Mouse (Mus musculus): Measurements from ENCODE around the gene Rhof. TPM values are rescaled to one million over a fixed set of nuclear protein-coding genes. Genes with fewer than 3 reads are reported as not detected.

The Rhof gene
- total and polyA plus RNA-seq, 3 experiments, result 0.59 to 1.7 TPM; not detected in 1

GRCm38 (mm10) chr5:123117773-123118172, 14.7 kb downstream of the Rhof start:
- H3K9me3 ChIP-seq (replicated peaks), result no peaks in the 10 kb centered on the region
- no peak for DNase-seq (ENCODE audit: low spot score)
- no peaks in the 10 kb centered on the region for H3K36me3 ChIP-seq (replicated peaks)
- peaks cover 34% of the 10 kb centered on the region for H3K27me3 ChIP-seq (ENCODE audit: insufficient read depth, low read length)
- no peak for TF ChIP-seq GATA2 (IDR thresholded peaks at IDR 0.05; ENCODE audit: borderline replicate concordance, low read depth, low read length)
- TF ChIP-seq GATA1 (IDR thresholded peaks at IDR 0.05; ENCODE audit: borderline replicate concordance, low read length), result no peak
- no peak for TF ChIP-seq TAL1 (conservative IDR thresholded peaks at IDR 0.05; ENCODE audit: low read depth, low read length)
- no peak for TF ChIP-seq CTCF (IDR thresholded peaks at IDR 0.05; ENCODE audit: low read depth, low read length)
- no peak for TF ChIP-seq POLR2AphosphoS5 (IDR thresholded peaks at IDR 0.05; ENCODE audit: insufficient replicate concordance, low read depth, low read length)
- H3K4me1 ChIP-seq (ENCODE audit: insufficient read depth, low read depth, low read length), result no peaks in the 10 kb centered on the region; the same call in 1 of the 2 replicates
- no peak overlapping the region for H3K4me3 ChIP-seq (ENCODE audit: low read depth, low read length)
- ATAC-seq (ENCODE audit: extremely low read depth, insufficient number of reproducible peaks, low FRiP score, poor library complexity, severe bottlenecking), result no peak

GRCm38 (mm10) chr5:123117257-123117656, 15.2 kb downstream of the Rhof start:
- H3K4me1 ChIP-seq (ENCODE audit: insufficient read depth, low read depth, low read length), result no peaks in the 10 kb centered on the region; the same call in 1 of the 2 replicates
- peak; percentile 43 for DNase-seq (ENCODE audit: low spot score)

DNA sequence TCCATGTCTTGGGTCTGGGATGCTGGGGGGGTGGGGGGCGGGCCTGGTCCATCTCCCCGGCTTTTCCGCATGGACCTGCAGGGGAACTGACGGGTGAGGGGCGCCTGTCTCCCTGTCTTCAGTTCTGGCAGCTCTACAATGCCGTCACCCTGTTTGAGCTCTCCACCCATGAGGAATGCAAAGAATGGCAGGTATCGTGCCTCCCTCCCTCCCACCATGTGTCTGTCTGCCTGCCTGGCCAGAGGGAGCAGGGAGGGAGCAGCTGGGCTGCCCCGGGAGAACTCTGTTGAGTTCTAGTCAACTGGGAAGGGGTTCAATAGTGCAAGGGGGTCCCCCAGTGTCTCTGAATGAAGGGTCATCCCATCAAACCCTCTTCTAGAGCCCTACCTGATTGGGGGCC, 16.4 kb downstream of the Rhof start:
- Histone ChIP-seq H3K4me3 (ENCODE audit: low read depth, low read length) (no peak overlapping the region), H3K36me3 (replicated peaks) (no peaks in the 10 kb centered on the region), H3K9me3 (replicated peaks) (no peaks in the 10 kb centered on the region), H3K27me3 (ENCODE audit: insufficient read depth, low read length) (peaks cover 34% of the 10 kb centered on the region), H3K4me1 (ENCODE audit: insufficient read depth, low read depth, low read length) (no peaks in the 10 kb centered on the region; the same call in 1 of the 2 replicates)
- no peak for TF ChIP-seq GATA2 (IDR thresholded peaks at IDR 0.05; ENCODE audit: borderline replicate concordance, low read depth, low read length)
- no peak for TF ChIP-seq GATA1 (IDR thresholded peaks at IDR 0.05; ENCODE audit: borderline replicate concordance, low read length)
- ATAC-seq (ENCODE audit: extremely low read depth, insufficient number of reproducible peaks, low FRiP score, poor library complexity, severe bottlenecking), result no peak
- no peak for DNase-seq (ENCODE audit: low spot score)

More at GRCm38 (mm10) chr5:123117257-123117656, 15.2 kb downstream of the Rhof start:
- H3K4me3 ChIP-seq (ENCODE audit: low read depth, low read length), result no peak overlapping the region
- no peak for TF ChIP-seq POLR2AphosphoS5 (IDR thresholded peaks at IDR 0.05; ENCODE audit: insufficient replicate concordance, low read depth, low read length)
- TF ChIP-seq GATA2 (IDR thresholded peaks at IDR 0.05; ENCODE audit: borderline replicate concordance, low read depth, low read length), result no peak
- peak; percentile 60; the same call in 1 of the 2 replicates for TF ChIP-seq CTCF (IDR thresholded peaks at IDR 0.05; ENCODE audit: low read depth, low read length)
- ATAC-seq (ENCODE audit: extremely low read depth, insufficient number of reproducible peaks, low FRiP score, poor library complexity, severe bottlenecking), result no peak
- H3K36me3 ChIP-seq (replicated peaks), result no peaks in the 10 kb centered on the region
- peaks cover 34% of the 10 kb centered on the region for H3K27me3 ChIP-seq (ENCODE audit: insufficient read depth, low read length)
- no peaks in the 10 kb centered on the region for H3K9me3 ChIP-seq (replicated peaks)

DNA sequence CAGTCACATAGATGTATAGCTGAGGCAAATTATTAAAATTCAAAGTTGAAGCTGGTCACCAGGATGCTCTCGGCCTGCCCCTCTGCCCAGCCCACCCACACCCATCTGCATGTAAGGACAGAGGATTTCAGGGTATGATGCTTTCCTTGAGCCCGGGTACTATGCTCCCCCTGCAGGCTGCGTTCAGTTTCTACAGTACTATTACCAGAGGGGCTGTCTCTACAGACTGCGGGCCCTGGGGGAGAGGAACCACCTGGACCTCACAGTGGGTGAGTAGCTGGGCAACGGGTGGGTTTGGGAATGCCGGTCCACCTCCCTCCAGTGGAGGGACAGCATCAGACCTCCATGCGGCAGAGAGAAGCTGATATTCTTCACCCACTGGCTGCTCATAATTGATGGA, 17.6 kb downstream of the Rhof start:
- H3K36me3 ChIP-seq (replicated peaks), result no peaks in the 10 kb centered on the region
- H3K4me1 ChIP-seq (ENCODE audit: insufficient read depth, low read depth, low read length), result no peaks in the 10 kb centered on the region; the same call in 1 of the 2 replicates
- DNase-seq (ENCODE audit: low spot score) (no peak), ATAC-seq (ENCODE audit: extremely low read depth, insufficient number of reproducible peaks, low FRiP score, poor library complexity, severe bottlenecking) (no peak)
- H3K4me3 ChIP-seq (ENCODE audit: low read depth, low read length), result no peak overlapping the region
- H3K9me3 ChIP-seq (replicated peaks), result no peaks in the 10 kb centered on the region
- TF ChIP-seq CTCF (IDR thresholded peaks at IDR 0.05; ENCODE audit: low read depth, low read length) (no peak), GATA1 (IDR thresholded peaks at IDR 0.05; ENCODE audit: borderline replicate concordance, low read length) (no peak), GATA2 (IDR thresholded peaks at IDR 0.05; ENCODE audit: borderline replicate concordance, low read depth, low read length) (no peak), TAL1 (conservative IDR thresholded peaks at IDR 0.05; ENCODE audit: low read depth, low read length) (no peak), POLR2AphosphoS5 (IDR thresholded peaks at IDR 0.05; ENCODE audit: insufficient replicate concordance, low read depth, low read length) (no peak)
- H3K27me3 ChIP-seq (ENCODE audit: insufficient read depth, low read length), result peaks cover 28% of the 10 kb centered on the region

DNA sequence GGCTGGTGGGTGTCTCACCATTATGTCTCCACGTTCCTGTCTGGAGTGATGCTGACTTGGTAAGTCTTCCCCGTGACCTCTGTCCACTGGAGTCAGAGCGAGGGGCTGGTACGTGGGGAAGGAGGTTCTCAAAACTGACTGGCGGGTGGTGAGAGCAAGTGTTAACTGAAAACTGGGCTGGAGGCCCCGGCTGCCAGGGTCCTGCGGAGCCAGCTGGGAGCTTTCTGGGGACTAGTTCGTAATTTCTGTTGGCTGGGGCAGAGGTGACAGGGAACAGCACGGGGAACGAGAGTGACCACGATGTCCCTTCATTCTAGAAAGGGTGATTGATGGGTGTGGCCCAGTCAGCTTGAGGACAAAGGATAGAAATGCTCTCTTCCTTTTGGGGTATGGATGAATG, 18.4 kb downstream of the Rhof start:
- Histone ChIP-seq H3K4me3 (ENCODE audit: low read depth, low read length) (no peak overlapping the region), H3K9me3 (replicated peaks) (no peaks in the 10 kb centered on the region), H3K36me3 (replicated peaks) (no peaks in the 10 kb centered on the region), H3K4me1 (ENCODE audit: insufficient read depth, low read depth, low read length) (no peaks in the 10 kb centered on the region; the same call in 1 of the 2 replicates), H3K27me3 (ENCODE audit: insufficient read depth, low read length) (peaks cover 26% of the 10 kb centered on the region)
- TF ChIP-seq GATA2 (IDR thresholded peaks at IDR 0.05; ENCODE audit: borderline replicate concordance, low read depth, low read length) (no peak), POLR2AphosphoS5 (IDR thresholded peaks at IDR 0.05; ENCODE audit: insufficient replicate concordance, low read depth, low read length) (no peak), TAL1 (conservative IDR thresholded peaks at IDR 0.05; ENCODE audit: low read depth, low read length) (no peak), CTCF (IDR thresholded peaks at IDR 0.05; ENCODE audit: low read depth, low read length) (no peak), GATA1 (IDR thresholded peaks at IDR 0.05; ENCODE audit: borderline replicate concordance, low read length) (no peak)
- ATAC-seq (ENCODE audit: extremely low read depth, insufficient number of reproducible peaks, low FRiP score, poor library complexity, severe bottlenecking), result no peak
- no peak for DNase-seq (ENCODE audit: low spot score)

GRCm38 (mm10) chr5:123110296-123110721, 22.2 kb downstream of the Rhof start:
- H3K4me3 ChIP-seq (ENCODE audit: low read depth, low read length), result no peak overlapping the region
- ATAC-seq (ENCODE audit: extremely low read depth, insufficient number of reproducible peaks, low FRiP score, poor library complexity, severe bottlenecking) (no peak), DNase-seq (ENCODE audit: low spot score) (no peak)
- H3K4me1 ChIP-seq (ENCODE audit: insufficient read depth, low read depth, low read length), result peaks cover 6% of the 10 kb centered on the region; the same call in 1 of the 2 replicates
- no peaks in the 10 kb centered on the region for H3K36me3 ChIP-seq (replicated peaks)
- TF ChIP-seq TAL1 (conservative IDR thresholded peaks at IDR 0.05; ENCODE audit: low read depth, low read length) (no peak), GATA1 (IDR thresholded peaks at IDR 0.05; ENCODE audit: borderline replicate concordance, low read length) (no peak), CTCF (IDR thresholded peaks at IDR 0.05; ENCODE audit: low read depth, low read length) (no peak)
- H3K27me3 ChIP-seq (ENCODE audit: insufficient read depth, low read length), result peaks cover 13% of the 10 kb centered on the region
- H3K9me3 ChIP-seq (replicated peaks), result no peaks in the 10 kb centered on the region

Measured in G1E (cell line).